ENCODE assay signal across 17 mouse cellular contexts in the genomic region with DNA sequence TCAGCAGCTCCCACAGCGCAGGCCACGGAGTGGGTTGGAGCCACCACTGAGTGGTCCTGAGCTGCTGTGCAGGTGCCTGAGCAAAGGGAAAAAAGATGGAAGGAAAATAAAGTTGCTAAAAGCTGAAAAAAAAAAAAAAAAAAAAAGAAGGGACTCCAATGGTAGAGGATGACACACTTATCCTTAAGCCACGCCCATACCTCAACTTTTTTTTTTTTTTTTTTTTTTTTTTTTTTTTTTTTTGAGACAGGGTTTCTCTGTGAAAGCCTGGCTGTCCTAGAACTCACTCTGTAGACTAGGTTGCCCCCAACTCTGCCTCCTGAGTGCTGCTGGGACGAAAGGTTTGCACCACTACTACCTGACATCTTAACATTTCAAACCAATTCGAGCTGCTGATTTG. TPM values are rescaled to one million over a fixed set of nuclear protein-coding genes. Genes with fewer than 3 reads are reported as not detected.
"Had no signal": no experiment of that assay in that cellular context is flagged by ENCODE, and none has a peak within 500 bp of the region (broad histone marks: within the 10 kb centered on the region; RNA-seq: fewer than 3 reads in every experiment).

No protein-coding gene starts in this region.

RNA-seq across cellular contexts. Expression of gene 1700007K13Rik, which starts 11.9 kb away (rescaled TPM):
- total RNA-seq: common myeloid progenitor, adult 5-6 weeks; gastrocnemius, adult 18-20 months; gastrocnemius, adult 8-10 months; gastrocnemius, postnatal 25 days; gastrocnemius, postnatal 36 days; granulocyte monocyte progenitor cell, adult 5-6 weeks; heart, adult 2 months had no signal
- polyA plus RNA-seq: erythroblast, embryonic 14.5 days had no signal

RNA-seq across cellular contexts. Expression of gene Gbgt1, which starts 18.7 kb away (rescaled TPM):
- total RNA-seq: common myeloid progenitor, adult 5-6 weeks; granulocyte monocyte progenitor cell, adult 5-6 weeks had no signal
- polyA plus RNA-seq: embryonic facial prominence, embryonic 11.5 days; erythroblast, embryonic 14.5 days; forebrain, embryonic 10.5 days; forebrain, embryonic 13.5 days had no signal

RNA-seq across cellular contexts. Expression of gene Gm10134, which starts 27.9 kb away (rescaled TPM):
- total RNA-seq: common myeloid progenitor, adult 5-6 weeks; forebrain, postnatal 0 days; gastrocnemius, postnatal 36 days; granulocyte monocyte progenitor cell, adult 5-6 weeks had no signal
- polyA plus RNA-seq: embryonic facial prominence, embryonic 10.5 days; embryonic facial prominence, embryonic 11.5 days; embryonic facial prominence, embryonic 13.5 days; erythroblast, embryonic 14.5 days; forebrain, embryonic 10.5 days; forebrain, embryonic 11.5 days; forebrain, embryonic 14.5 days; heart, embryonic 10.5 days had no signal

RNA-seq across cellular contexts. Expression of gene Ppp1r26, which starts 31.4 kb away (rescaled TPM):
- polyA plus RNA-seq: erythroblast, embryonic 14.5 days had no signal
